Mouse (Mus musculus): ENCODE data around the gene Sh3pxd2b.

Gene Sh3pxd2b

GRCm38 (mm10) chr11:32435410-32436060 is 87.9 kb downstream of the Sh3pxd2b start:
- peak; percentile 98 for DNase-seq

GRCm38 (mm10) chr11:32442576-32442975 is 95.0 kb downstream of the Sh3pxd2b start:
- DNase-seq, result no peak

- no peak for DNase-seq
Measured at GRCm38 (mm10) chr11:32444266-32444665, 96.6 kb downstream of the Sh3pxd2b start.

GRCm38 (mm10) chr11:32445135-32445534 is 97.5 kb downstream of the Sh3pxd2b start:
- DNase-seq, result peak; percentile 44

GRCm38 (mm10) chr11:32445637-32446226 is 98.1 kb downstream of the Sh3pxd2b start:
- DNase-seq, result peak; percentile 65

GRCm38 (mm10) chr11:32450216-32450615 is 102.6 kb downstream of the Sh3pxd2b start:
- peak; percentile 92 for DNase-seq

GRCm38 (mm10) chr11:32451306-32451705 is 103.7 kb downstream of the Sh3pxd2b start:
- DNase-seq, result peak; percentile 50

GRCm38 (mm10) chr11:32452745-32453144 is 105.1 kb downstream of the Sh3pxd2b start:
- DNase-seq, result peak; percentile 64

- DNase-seq, result peak; percentile 87
Measured at GRCm38 (mm10) chr11:32453353-32453915, 105.8 kb downstream of the Sh3pxd2b start.

GRCm38 (mm10) chr11:32454231-32454799 is 106.7 kb downstream of the Sh3pxd2b start:
- DNase-seq, result no peak

GRCm38 (mm10) chr11:32454800-32455506 is 107.3 kb downstream of the Sh3pxd2b start, which contains the start of gene Ubtd2:
Gene Ubtd2, plus strand, starts transcription at chr11:32455370.
- DNase-seq, result peak; percentile 100

- peak; percentile 96 for DNase-seq
Measured at GRCm38 (mm10) chr11:32455507-32456141, 108.0 kb downstream of the Sh3pxd2b start.

GRCm38 (mm10) chr11:32456356-32456755 is 108.7 kb downstream of the Sh3pxd2b start:
- peak; percentile 57 for DNase-seq

- DNase-seq, result peak; percentile 90
Measured at GRCm38 (mm10) chr11:32464282-32464681, 116.7 kb downstream of the Sh3pxd2b start.

GRCm38 (mm10) chr11:32471925-32472324 is 124.3 kb downstream of the Sh3pxd2b start:
- peak; percentile 17 for DNase-seq

GRCm38 (mm10) chr11:32474725-32475124 is 127.1 kb downstream of the Sh3pxd2b start:
- peak; percentile 63 for DNase-seq

GRCm38 (mm10) chr11:32475487-32476236 is 128.0 kb downstream of the Sh3pxd2b start:
- peak; percentile 55 for DNase-seq
